ENCODE assay signal across 36 mouse cellular contexts in the genomic region with DNA sequence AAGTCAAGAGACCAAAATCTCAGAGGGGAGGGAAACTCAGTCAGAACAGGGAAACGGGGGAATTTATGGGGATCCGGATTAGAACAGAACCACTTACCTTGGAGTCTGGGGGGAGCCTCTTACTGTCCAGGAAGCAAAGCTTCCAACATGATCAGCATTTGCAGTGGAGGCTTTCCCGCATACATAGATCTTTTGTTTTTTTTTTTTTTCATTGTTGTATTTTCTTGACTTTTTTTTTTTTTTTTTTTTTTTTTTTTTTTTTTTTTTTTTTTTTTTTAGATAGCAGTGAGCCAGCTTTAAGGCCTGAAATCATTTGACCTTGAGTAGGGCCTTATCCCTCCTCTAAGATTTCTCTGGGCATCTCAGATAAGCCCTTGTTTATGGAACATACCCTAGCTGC. TPM values are rescaled to one million over a fixed set of nuclear protein-coding genes. Genes with fewer than 3 reads are reported as not detected.
"Had no signal": no experiment of that assay in that cellular context is flagged by ENCODE, and none has a peak within 500 bp of the region (broad histone marks: within the 10 kb centered on the region; RNA-seq: fewer than 3 reads in every experiment).

No protein-coding gene starts in this region.

- H3K4me2 ChIP-seq: heart, embryonic 11.5 days; heart, embryonic 12.5 days; heart, embryonic 13.5 days; heart, embryonic 15.5 days; hindbrain, embryonic 12.5 days; hindbrain, embryonic 13.5 days; hindbrain, embryonic 14.5 days; hindbrain, embryonic 15.5 days; intestine, embryonic 15.5 days; kidney, embryonic 15.5 days had no signal

- H3K27me3 ChIP-seq: heart, embryonic 12.5 days; heart, embryonic 15.5 days; hindbrain, embryonic 12.5 days; hindbrain, embryonic 13.5 days; hindbrain, embryonic 15.5 days; intestine, embryonic 15.5 days; kidney, embryonic 15.5 days had no signal

- DNase-seq: heart, postnatal 10 days; heart, postnatal 14 days; heart, postnatal 36 days; heart, postnatal 4 days; kidney, adult 11 months; kidney, adult 18-20 months; kidney, adult 2 months; kidney, adult 8-10 months; kidney, adult 9 months; kidney, postnatal 10 days; kidney, postnatal 14 days; kidney, postnatal 36 days; kidney, postnatal 4 days; layer of hippocampus, adult 9-11 months; layer of hippocampus, postnatal 36 days had no signal

- H3K4me1 ChIP-seq: heart, embryonic 12.5 days; heart, embryonic 13.5 days; heart, embryonic 15.5 days; intestine, embryonic 15.5 days had no signal

- H3K9ac ChIP-seq: heart, embryonic 12.5 days; heart, embryonic 13.5 days; heart, embryonic 15.5 days; hindbrain, embryonic 12.5 days; hindbrain, embryonic 13.5 days; hindbrain, embryonic 14.5 days; hindbrain, embryonic 15.5 days; intestine, embryonic 15.5 days; kidney, embryonic 15.5 days had no signal

- ATAC-seq: hindbrain, embryonic 16.5 days; hindbrain, postnatal 0 days; inflammation-experienced regulatory T-cells, adult 6 months; intestine, embryonic 15.5 days; intestine, embryonic 16.5 days; intestine, postnatal 0 days had no signal

- H3K27ac ChIP-seq: heart, embryonic 10.5 days; heart, embryonic 13.5 days; heart, embryonic 15.5 days; hindbrain, embryonic 10.5 days; hindbrain, embryonic 12.5 days; hindbrain, embryonic 13.5 days; hindbrain, embryonic 14.5 days; hindbrain, embryonic 15.5 days; hindbrain, postnatal 0 days; intestine, embryonic 15.5 days; kidney, embryonic 15.5 days; kidney, postnatal 0 days; layer of hippocampus, adult 2 months had no signal

- H3K9me3 ChIP-seq: heart, embryonic 10.5 days; heart, embryonic 13.5 days; heart, embryonic 15.5 days; hindbrain, embryonic 12.5 days; hindbrain, embryonic 13.5 days; hindbrain, embryonic 15.5 days; intestine, embryonic 15.5 days; kidney, embryonic 15.5 days had no signal

- H3K4me3 ChIP-seq: heart, embryonic 10.5 days; heart, embryonic 12.5 days; heart, embryonic 13.5 days; heart, embryonic 15.5 days; hindbrain, embryonic 10.5 days; hindbrain, embryonic 12.5 days; hindbrain, embryonic 13.5 days; hindbrain, embryonic 15.5 days; intestine, embryonic 15.5 days; kidney, embryonic 15.5 days; layer of hippocampus, adult 2 months had no signal

- H3K36me3 ChIP-seq: heart, embryonic 10.5 days; heart, embryonic 12.5 days; heart, embryonic 13.5 days; heart, embryonic 15.5 days; hindbrain, embryonic 10.5 days; hindbrain, embryonic 12.5 days; hindbrain, embryonic 13.5 days; hindbrain, embryonic 15.5 days; intestine, embryonic 15.5 days; kidney, embryonic 15.5 days had no signal

RNA-seq across cellular contexts. Expression of gene Klhdc7a, which starts 8.6 kb away (rescaled TPM):
- total RNA-seq: hematopoietic stem cell, adult 5-6 weeks had no signal
- polyA plus RNA-seq: heart, embryonic 14.5 days had no signal
